Mouse (Mus musculus) olfactory bulb, adult 2 months (tissue): ENCODE measurements around the gene Cstad.

Experiments used
- CTCF ChIP-seq: fragments of 200-500 bp; IDR thresholded peaks from 2 replicates; pipeline ENCODE4 v1.5.1; 2012; ENCODE audit warnings: low read depth, mild to moderate bottlenecking, low read length, moderate library complexity; ENCODE audit not compliant: insufficient read depth
- POLR2A ChIP-seq: fragments of 200-500 bp; IDR thresholded peaks from 2 replicates; pipeline ENCODE4 v1.6.1; 2012; ENCODE audit warnings: mild to moderate bottlenecking, low read depth, low read length, moderate library complexity; ENCODE audit not compliant: insufficient read depth

GRCm38 (mm10) chr2:30655746-30656145 is 60.9 kb downstream of the Cstad start:
- TF ChIP-seq CTCF (no peak), POLR2A (no peak)
